Mouse (Mus musculus) intestine, postnatal 0 days (tissue): ENCODE data around the gene Dpf1. TPM values are rescaled to one million over a fixed set of nuclear protein-coding genes. Genes with fewer than 3 reads are reported as not detected.

ENCODE experiments used
- ATAC-seq: fragments of 200-750 bp; cut with Nextera tagmentation; 2 replicates; pipeline ENCODE4 v1.8.0; 2017; ENCODE audit warnings: mild to moderate bottlenecking, moderate TSS enrichment, moderate library complexity
- H3K27ac ChIP-seq: fragments of 300-500 bp; sonication (generic); 2 replicates; pipeline ENCODE4 v1.5.1; 2014; ENCODE audit warnings: mild to moderate bottlenecking, low read depth, low read length, moderate library complexity
- H3K27me3 ChIP-seq: fragments of 300-500 bp; sonication (generic); replicated peaks from 2 replicates; pipeline ENCODE4 v1.6.1; 2014; ENCODE audit warnings: low read length, mixed read lengths; ENCODE audit not compliant: control insufficient read depth, insufficient read depth
- H3K36me3 ChIP-seq: fragments of 300-500 bp; sonication (generic); 2 replicates; pipeline ENCODE4 v1.6.1; 2014; ENCODE audit warnings: mild to moderate bottlenecking, moderate library complexity; ENCODE audit not compliant: control insufficient read depth, insufficient read depth
- H3K4me1 ChIP-seq: fragments of 300-500 bp; sonication (generic); replicated peaks from 2 replicates; pipeline ENCODE4 v1.6.1; 2014; ENCODE audit warnings: antibody characterized with exemption, low read length, mixed read lengths; ENCODE audit not compliant: control insufficient read depth, insufficient read depth
- H3K4me2 ChIP-seq: fragments of 300-500 bp; sonication (generic); replicated peaks from 2 replicates; pipeline ENCODE4 v1.6.1; 2014; ENCODE audit warnings: low read depth, mild to moderate bottlenecking, moderate library complexity
- H3K4me3 ChIP-seq: fragments of 300-500 bp; sonication (generic); 2 replicates; pipeline ENCODE4 v1.5.1; 2014; ENCODE audit warnings: low read depth, low read length
- H3K9ac ChIP-seq: fragments of 300-500 bp; sonication (generic); 2 replicates; pipeline ENCODE4 v1.6.1; 2014; ENCODE audit warnings: mild to moderate bottlenecking, low read depth, low read length
- H3K9me3 ChIP-seq: fragments of 300-500 bp; sonication (generic); 2 replicates; pipeline ENCODE4 v1.6.1; 2016; ENCODE audit warnings: mixed run types; ENCODE audit not compliant: control insufficient read depth
- CTCF ChIP-seq: sonication (generic); IDR thresholded peaks from 2 replicates; pipeline ENCODE4 v1.5.1; 2016; ENCODE audit warnings: low read depth, mild to moderate bottlenecking, control low read depth, antibody characterized with exemption, moderate library complexity
- WGBS: fragments of 180-500 bp; shearing (Covaris S2); extraction: QIAGEN DNeasy Blood & Tissue Kit; methylation state at CpG from one replicate; pipeline ENCODE4 v1.1.7; 2014; 5-methylcytosine and 5-hydroxymethylcytosine counted together
- polyA plus RNA-seq: library from polyadenylated mRNA; unstranded; fragments of >200 nt; fragmentation: Nextera tagmentation; extraction: Ambion mirVana; gene quantifications from 2 replicates; pipeline ENCODE4 v1.2.1, GENCODE M21; 2015

Dpf1 gene
- polyA plus RNA-seq: 1.7 TPM in 2 replicates

DNA sequence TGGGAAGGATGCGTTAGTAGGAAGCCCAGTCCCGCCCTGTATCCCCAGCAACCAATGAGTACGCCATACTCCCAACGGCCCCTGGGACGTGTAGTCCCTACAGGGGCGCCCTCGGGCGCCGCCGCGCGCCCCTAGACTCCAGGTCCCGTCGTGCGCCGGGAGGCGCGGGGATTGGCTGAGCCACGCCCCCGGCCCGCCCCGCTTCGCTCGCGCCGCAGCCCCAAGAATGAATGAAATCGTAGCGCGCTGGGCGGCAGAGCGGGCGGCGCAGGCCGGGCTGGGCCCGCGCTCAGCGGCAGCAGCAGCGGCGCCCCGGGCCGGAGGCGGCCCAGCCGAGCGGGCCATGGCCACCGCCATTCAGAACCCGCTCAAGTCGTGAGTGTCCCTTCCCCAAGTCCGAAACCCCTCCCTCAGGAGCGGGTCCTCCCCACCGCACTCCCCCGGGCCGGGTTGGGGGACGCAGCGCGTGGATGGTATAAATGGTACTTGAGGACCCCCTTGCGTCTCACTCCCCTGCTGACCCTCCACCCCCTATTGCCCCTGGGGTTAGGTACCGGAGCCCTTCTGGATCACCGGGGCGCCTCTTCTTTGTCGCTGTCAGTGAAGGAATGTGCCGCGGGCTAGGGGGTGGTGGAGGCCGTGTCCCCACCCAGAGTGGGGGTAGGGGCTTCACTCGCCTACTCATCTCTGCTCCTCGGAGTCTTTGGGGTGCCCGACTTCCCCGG, at the start of gene Dpf1:
Dpf1 (plus strand) TSS at position 214 of the 725 bp plus-strand sequence.
- no peaks in the 10 kb centered on the region for H3K36me3 ChIP-seq
- H3K4me3 ChIP-seq: peak within 1 kb of the TSS; percentile 40
- peak; percentile 49 for TF ChIP-seq CTCF
- WGBS: under 1% methylated on average over 61 of the region's 67 CpGs
- peaks cover 44% of the 10 kb centered on the region for H3K27me3 ChIP-seq
- H3K27ac ChIP-seq: no peak within 1 kb of the TSS
- peak within 1 kb of the TSS; percentile 79 for H3K4me2 ChIP-seq
- peak; percentile 80 for ATAC-seq
- H3K9ac ChIP-seq: no peak within 1 kb of the TSS
- H3K9me3 ChIP-seq: no peaks in the 10 kb centered on the region
- no peaks in the 10 kb centered on the region; the same call in 1 of the 2 replicates for H3K4me1 ChIP-seq

DNA sequence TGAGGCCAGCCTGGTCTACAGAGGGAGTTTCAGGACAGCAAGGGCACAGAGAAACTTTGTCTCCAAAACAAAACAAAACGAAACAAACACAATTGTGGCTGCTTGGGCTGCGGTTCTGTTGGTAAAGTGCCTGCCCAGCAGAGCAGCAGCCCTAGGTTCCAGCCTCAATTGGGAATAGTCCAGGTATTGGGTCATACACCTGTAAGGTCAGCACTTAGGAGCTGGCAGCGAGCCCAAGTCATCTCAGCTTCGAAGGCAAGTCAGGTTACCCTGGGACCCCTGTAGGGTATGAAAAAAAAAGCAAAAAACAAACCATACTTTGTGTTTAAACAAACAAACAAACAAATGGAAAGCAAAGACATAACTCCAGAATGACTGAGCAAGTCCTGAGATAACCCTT, 47.9 kb upstream of the Dpf1 start:
- H3K4me3 ChIP-seq: no peak overlapping the region
- no peaks in the 10 kb centered on the region for H3K9me3 ChIP-seq
- peaks cover 38% of the 10 kb centered on the region; the same call in 1 of the 2 replicates for H3K36me3 ChIP-seq
- ATAC-seq: no peak
- peak overlapping the region; percentile 95; the same call in 1 of the 2 replicates for H3K27ac ChIP-seq
- H3K4me2 ChIP-seq: no peak overlapping the region
- no peaks in the 10 kb centered on the region for H3K27me3 ChIP-seq
- H3K9ac ChIP-seq: no peak overlapping the region
- H3K4me1 ChIP-seq: peaks cover 33% of the 10 kb centered on the region; the same call in 1 of the 2 replicates
- WGBS: 78% methylated on average over 4 of the region's 4 CpGs
- no peak for TF ChIP-seq CTCF

DNA sequence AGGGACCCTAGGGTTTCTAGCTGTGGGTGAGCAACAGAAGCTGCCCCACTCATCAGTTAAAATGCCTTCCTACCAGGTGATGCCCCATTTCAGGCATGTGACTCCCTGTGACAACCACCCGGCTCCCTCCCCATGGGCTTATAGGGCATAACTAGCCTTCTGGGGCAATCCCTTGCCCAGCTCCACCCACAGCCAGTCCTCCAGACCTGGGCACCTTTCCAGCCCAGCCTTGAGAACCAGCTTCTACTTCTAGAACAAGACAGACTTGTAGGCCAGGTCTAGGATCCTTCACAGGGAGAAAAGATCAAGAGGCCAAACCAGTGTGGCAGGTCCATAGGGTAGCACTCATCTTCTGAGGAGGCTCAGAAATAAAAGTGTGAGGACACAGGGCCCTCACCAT, 46.4 kb upstream of the Dpf1 start:
- no peak overlapping the region for H3K4me2 ChIP-seq
- H3K4me1 ChIP-seq: peaks cover 25% of the 10 kb centered on the region; the same call in 1 of the 2 replicates
- 0 out of 2 replicates have a peak overlapping the region, but pooled peaks have one; percentile 3 for H3K9ac ChIP-seq
- H3K27ac ChIP-seq: no peak overlapping the region; the same call in 1 of the 2 replicates
- no peak for ATAC-seq
- 73% methylated on average over 1 of the region's 1 CpGs for WGBS
- no peaks in the 10 kb centered on the region for H3K9me3 ChIP-seq
- TF ChIP-seq CTCF: no peak
- peaks cover 38% of the 10 kb centered on the region; the same call in 1 of the 2 replicates for H3K36me3 ChIP-seq
- no peaks in the 10 kb centered on the region for H3K27me3 ChIP-seq
- no peak overlapping the region for H3K4me3 ChIP-seq

DNA sequence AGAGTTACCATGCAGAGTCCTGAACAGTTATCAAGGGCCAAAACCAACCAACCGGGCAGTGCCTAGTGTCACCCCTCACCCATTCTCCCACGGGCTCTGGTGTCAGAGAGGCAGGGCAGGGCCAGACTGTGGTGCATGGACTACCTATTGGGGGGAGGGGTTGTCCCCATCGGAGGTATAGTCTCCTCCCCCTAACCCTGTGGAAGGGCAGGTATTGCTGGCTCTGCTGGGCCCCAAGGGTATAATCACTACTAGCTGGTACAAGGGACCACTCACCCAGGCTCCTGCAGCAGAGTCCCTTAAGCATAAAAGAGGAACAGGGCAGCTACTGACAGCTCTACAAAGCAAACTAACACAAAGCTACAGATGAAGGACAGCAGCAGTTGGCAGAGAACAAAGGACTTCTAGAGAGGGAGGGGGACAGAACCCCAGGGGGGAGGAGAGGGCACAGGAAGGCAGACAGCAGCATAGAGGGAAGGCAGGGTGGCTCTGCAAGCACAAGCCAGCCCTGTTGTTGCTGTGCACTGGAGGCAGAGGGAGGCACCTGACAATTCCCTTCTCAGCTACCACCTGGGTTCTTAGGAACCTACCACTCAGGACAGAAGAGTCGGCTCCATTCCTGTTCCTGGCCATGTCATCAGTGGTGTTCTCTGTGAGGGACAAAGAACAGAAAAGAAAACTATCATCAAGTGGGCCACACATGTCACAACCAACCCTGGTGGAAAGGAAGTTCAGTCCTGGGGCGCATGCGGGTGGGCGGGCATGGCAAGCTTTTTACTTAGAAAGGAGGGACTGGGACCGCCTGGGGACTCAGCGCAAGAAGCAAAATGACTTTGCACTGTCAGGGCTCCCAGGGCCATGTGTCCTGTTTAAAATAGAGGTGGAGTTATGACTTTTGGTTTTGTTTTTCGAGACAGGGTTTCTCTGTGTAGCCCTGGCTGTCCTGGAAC, 43.7 kb upstream of the Dpf1 start:
- Histone ChIP-seq H3K9me3 (no peaks in the 10 kb centered on the region), H3K27ac (no peak overlapping the region), H3K4me2 (no peak overlapping the region), H3K4me1 (peaks cover 15% of the 10 kb centered on the region; the same call in 1 of the 2 replicates), H3K4me3 (no peak overlapping the region), H3K9ac (no peak overlapping the region), H3K36me3 (peaks cover 35% of the 10 kb centered on the region; the same call in 1 of the 2 replicates), H3K27me3 (no peaks in the 10 kb centered on the region)
- no peak for ATAC-seq
- no peak for TF ChIP-seq CTCF
- 78% methylated on average over 10 of the region's 10 CpGs for WGBS

DNA sequence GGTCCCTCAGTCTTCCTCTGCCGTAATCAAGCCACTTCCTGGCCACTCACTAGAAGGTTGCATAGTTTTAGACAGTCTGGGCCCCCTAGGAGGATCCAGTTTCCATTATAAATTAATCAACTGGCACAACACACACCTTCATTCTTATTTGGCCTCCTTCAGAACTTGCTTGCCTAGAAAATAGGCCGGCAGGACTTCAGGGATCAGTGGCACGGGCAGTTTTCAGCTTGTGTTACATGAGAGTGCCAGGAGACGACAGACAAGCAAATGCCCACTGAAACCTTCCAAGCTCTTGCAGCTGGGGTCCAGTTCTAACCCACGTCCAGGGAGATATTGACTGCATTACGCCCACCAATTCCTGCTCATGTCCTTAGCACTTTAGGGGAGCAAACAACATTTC, 41.6 kb upstream of the Dpf1 start:
- Histone ChIP-seq H3K4me3 (no peak overlapping the region), H3K27ac (no peak overlapping the region), H3K9me3 (no peaks in the 10 kb centered on the region), H3K4me1 (peaks cover 6% of the 10 kb centered on the region; the same call in 1 of the 2 replicates), H3K36me3 (peaks cover 20% of the 10 kb centered on the region; the same call in 1 of the 2 replicates), H3K27me3 (no peaks in the 10 kb centered on the region), H3K9ac (no peak overlapping the region), H3K4me2 (no peak overlapping the region)
- no peak for ATAC-seq
- no peak for TF ChIP-seq CTCF
- WGBS: 70% methylated on average over 6 of the region's 6 CpGs

DNA sequence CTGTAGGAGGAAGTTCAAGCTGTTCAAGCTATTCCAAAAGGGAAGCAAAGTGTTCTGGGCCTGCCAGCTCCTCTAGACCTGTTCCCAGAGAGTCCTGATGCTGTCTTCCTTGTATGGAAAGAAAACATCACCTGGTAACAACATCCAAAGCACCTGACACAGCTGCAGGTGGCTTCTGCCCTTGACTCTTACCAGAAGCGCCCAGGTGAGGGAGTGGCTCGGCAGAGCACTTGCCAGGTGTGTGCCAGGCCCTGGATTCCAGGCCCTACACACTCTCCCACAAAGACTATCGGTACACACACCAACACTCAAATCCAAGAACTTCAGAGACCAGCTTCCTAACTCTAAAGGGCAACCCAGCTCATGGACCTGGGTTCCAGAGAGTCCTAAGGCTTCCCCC, 39.9 kb upstream of the Dpf1 start:
- WGBS: 32% methylated on average over 3 of the region's 3 CpGs

More for the DNA sequence above, 39.9 kb upstream of the Dpf1 start:
- peak; percentile 74 for ATAC-seq
- Histone ChIP-seq H3K27ac (peak overlapping the region; percentile 69), H3K4me1 (peaks cover 4% of the 10 kb centered on the region; the same call in 1 of the 2 replicates), H3K4me3 (no peak overlapping the region), H3K9me3 (no peaks in the 10 kb centered on the region), H3K36me3 (peaks cover 6% of the 10 kb centered on the region; the same call in 1 of the 2 replicates), H3K27me3 (no peaks in the 10 kb centered on the region), H3K4me2 (no peak overlapping the region), H3K9ac (no peak overlapping the region)
- TF ChIP-seq CTCF: peak; percentile 14; the same call in 1 of the 2 replicates
